ENCODE assay signal across 27 mouse cellular contexts in the genomic region with DNA sequence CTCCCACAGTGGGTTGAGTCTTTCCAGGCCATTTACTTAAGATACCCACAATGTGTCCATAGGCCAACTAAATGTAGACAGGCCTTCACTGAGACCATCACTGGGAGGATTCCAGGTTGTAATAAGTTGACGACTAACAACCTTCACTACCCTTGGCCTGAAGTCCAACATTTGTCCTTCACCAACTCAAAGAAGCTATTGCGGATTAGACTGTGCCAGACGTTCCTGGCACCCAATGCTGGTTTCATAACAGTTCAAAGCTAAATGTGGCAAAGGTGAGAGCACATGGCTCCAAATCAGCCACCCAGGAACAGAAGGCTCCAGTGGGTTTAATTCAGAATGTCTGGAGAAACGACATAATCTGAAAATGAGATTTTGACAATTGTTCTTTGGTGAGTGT. TPM values are rescaled to one million over a fixed set of nuclear protein-coding genes. Genes with fewer than 3 reads are reported as not detected.
DNase-seq lines count a peak whose midpoint lies in the region; ATAC-seq and TF ChIP-seq lines count a peak whose summit lies in the region.
"Had no signal": no experiment of that assay in that cellular context is flagged by ENCODE, and none has a peak within 500 bp of the region (broad histone marks: within the 10 kb centered on the region; RNA-seq: fewer than 3 reads in every experiment).

No protein-coding gene starts in this region.

- H3K4me3 ChIP-seq in liver, postnatal 0 days (ENCODE audit: low read depth, low read length): no peak overlapping the region
- H3K4me3 ChIP-seq in liver, embryonic 12.5 days: no peak overlapping the region
- no peak overlapping the region for H3K4me3 ChIP-seq in brown adipose tissue, adult 24 weeks (ENCODE audit: insufficient read depth, low read depth, low read length)
- H3K4me3 ChIP-seq: embryonic facial prominence, embryonic 13.5 days; forebrain, embryonic 15.5 days; hindbrain, embryonic 13.5 days; intestine, embryonic 15.5 days; layer of hippocampus, adult 2 months; limb, embryonic 13.5 days; megakaryocyte, embryonic 14.5 days; midbrain, embryonic 15.5 days; myocyte; neural tube, embryonic 15.5 days; stomach, embryonic 15.5 days had no signal

- TF ChIP-seq EP300 in liver, postnatal 0 days (IDR thresholded peaks at IDR 0.05; ENCODE audit: low read depth): peak; percentile 70

- H3K36me3 ChIP-seq in liver, postnatal 0 days (replicated peaks; ENCODE audit: insufficient read depth, low read length): no peaks in the 10 kb centered on the region
- no peaks in the 10 kb centered on the region for H3K36me3 ChIP-seq in liver, embryonic 12.5 days
- H3K36me3 ChIP-seq: embryonic facial prominence, embryonic 13.5 days; intestine, embryonic 15.5 days; midbrain, embryonic 15.5 days; neural tube, embryonic 15.5 days; stomach, embryonic 15.5 days had no signal

- peaks cover 3% of the 10 kb centered on the region for H3K4me1 ChIP-seq in liver, postnatal 0 days (ENCODE audit: insufficient read depth)
- H3K4me1 ChIP-seq in liver, embryonic 12.5 days: peaks cover 5% of the 10 kb centered on the region; the same call in 1 of the 2 replicates
- H3K4me1 ChIP-seq in brown adipose tissue, adult 24 weeks (ENCODE audit: control insufficient read depth, insufficient read depth, insufficient read length, low read length): peaks cover 2% of the 10 kb centered on the region; the same call in 1 of the 2 replicates
- H3K4me1 ChIP-seq: embryonic facial prominence, embryonic 13.5 days; hindbrain, embryonic 13.5 days; intestine, embryonic 15.5 days; midbrain, embryonic 15.5 days; neural tube, embryonic 15.5 days; stomach, embryonic 15.5 days had no signal

- H3K4me2 ChIP-seq in liver, postnatal 0 days (ENCODE audit: low read depth, low read length): no peak overlapping the region
- H3K4me2 ChIP-seq in liver, embryonic 12.5 days: no peak overlapping the region
- H3K4me2 ChIP-seq: embryonic facial prominence, embryonic 13.5 days; forebrain, embryonic 15.5 days; hindbrain, embryonic 13.5 days; intestine, embryonic 15.5 days; limb, embryonic 13.5 days; midbrain, embryonic 15.5 days; neural tube, embryonic 15.5 days; stomach, embryonic 15.5 days had no signal

- H3K9me3 ChIP-seq in liver, postnatal 0 days (ENCODE audit: low read length): no peaks in the 10 kb centered on the region
- H3K9me3 ChIP-seq in liver, embryonic 12.5 days (replicated peaks): no peaks in the 10 kb centered on the region
- H3K9me3 ChIP-seq: embryonic facial prominence, embryonic 13.5 days; forebrain, embryonic 15.5 days; hindbrain, embryonic 13.5 days; intestine, embryonic 15.5 days; limb, embryonic 13.5 days; megakaryocyte, embryonic 14.5 days; midbrain, embryonic 15.5 days; neural tube, embryonic 15.5 days; stomach, embryonic 15.5 days had no signal

- WGBS in liver, postnatal 0 days (ENCODE audit: insufficient replicate concordance): 58% methylated on average over 4 of the region's 4 CpGs
- 75% methylated on average over 4 of the region's 4 CpGs for WGBS in liver, embryonic 12.5 days (ENCODE audit: insufficient replicate concordance)

- DNase-seq in heart, postnatal 10 days: peak; percentile 23 to 33
- DNase-seq in heart, postnatal 25 days (ENCODE audit: low spot score): no peak
- peak; percentile 51 for DNase-seq in liver, postnatal 0 days
- DNase-seq in cerebellum, adult 11-12 months: no peak
- DNase-seq in ovary, postnatal 14 days (ENCODE audit: low spot score): no peak
- DNase-seq: cerebellum, adult 11 months; cerebellum, postnatal 14 days; gastrocnemius, postnatal 36 days; layer of hippocampus, postnatal 36 days; lung, postnatal 14 days; right cerebral cortex, postnatal 25 days; thymus, adult 18-20 months; thymus, postnatal 4 days had no signal

- peak overlapping the region; percentile 95 for H3K27ac ChIP-seq in liver, postnatal 0 days (ENCODE audit: low read depth)
- no peak overlapping the region for H3K27ac ChIP-seq in liver, embryonic 12.5 days
- peak overlapping the region; percentile 98 for H3K27ac ChIP-seq in brown adipose tissue, adult 24 weeks (replicated peaks; ENCODE audit: low read depth, low read length)
- H3K27ac ChIP-seq: embryonic facial prominence, embryonic 13.5 days; forebrain, embryonic 15.5 days; hindbrain, embryonic 13.5 days; intestine, embryonic 15.5 days; layer of hippocampus, adult 2 months; limb, embryonic 13.5 days; midbrain, embryonic 15.5 days; neural tube, embryonic 15.5 days; stomach, embryonic 15.5 days had no signal

- intact Hi-C loops in heart, postnatal 10 days (cut with DNase I): loop anchor here (10.0 kb wide), 1 partner anchor 248 kb away; no protein-coding TSS in a partner anchor
- intact Hi-C loops in heart, postnatal 25 days (cut with DNase I): no loop called here

- no peak overlapping the region for H3K9ac ChIP-seq in liver, postnatal 0 days (replicated peaks)
- no peak overlapping the region for H3K9ac ChIP-seq in liver, embryonic 12.5 days
- H3K9ac ChIP-seq: embryonic facial prominence, embryonic 13.5 days; forebrain, embryonic 15.5 days; hindbrain, embryonic 13.5 days; intestine, embryonic 15.5 days; limb, embryonic 13.5 days; midbrain, embryonic 15.5 days; neural tube, embryonic 15.5 days; stomach, embryonic 15.5 days had no signal

- ATAC-seq in liver, postnatal 0 days: peak; percentile 78
- ATAC-seq in liver, embryonic 12.5 days: no peak
- ATAC-seq: forebrain, embryonic 15.5 days; intestine, embryonic 15.5 days; midbrain, embryonic 15.5 days had no signal

- H3K27me3 ChIP-seq in liver, postnatal 0 days (ENCODE audit: insufficient read depth, low read length): no peaks in the 10 kb centered on the region
- H3K27me3 ChIP-seq in liver, embryonic 12.5 days (replicated peaks): no peaks in the 10 kb centered on the region
- H3K27me3 ChIP-seq: embryonic facial prominence, embryonic 13.5 days; forebrain, embryonic 15.5 days; hindbrain, embryonic 13.5 days; intestine, embryonic 15.5 days; limb, embryonic 13.5 days; megakaryocyte, embryonic 14.5 days; midbrain, embryonic 15.5 days; neural tube, embryonic 15.5 days; stomach, embryonic 15.5 days had no signal

- no peak for TF ChIP-seq CTCF in liver, postnatal 0 days (IDR thresholded peaks at IDR 0.05; ENCODE audit: low read depth)

RNA-seq across cellular contexts. Expression of a gene that starts 12.1 kb away (rescaled TPM):
- not detected for total RNA-seq in heart, postnatal 10 days (2021)
- total RNA-seq in heart, postnatal 25 days (2021): not detected
- 0.11 and 0.15 TPM in 2 replicates for polyA plus RNA-seq in liver, postnatal 0 days (2015; fragmentation: Nextera tagmentation; extraction: Ambion mirVana)
- polyA plus RNA-seq in liver, embryonic 12.5 days (2016; fragmentation: Nextera tagmentation; extraction: Ambion mirVana): 0.02 and 0.05 TPM in 2 replicates
- not detected in 2 replicates for polyA plus RNA-seq in brown adipose tissue, adult 24 weeks (2012; ENCODE audit: insufficient read depth, insufficient read length, missing spikeins)
- total RNA-seq: gastrocnemius, postnatal 36 days had no signal
- polyA plus RNA-seq: embryonic facial prominence, embryonic 13.5 days; heart, postnatal 0 days; limb, embryonic 13.5 days; myocyte; stomach, embryonic 15.5 days had no signal

RNA-seq across cellular contexts. Expression of a gene that starts 53.0 kb away (rescaled TPM):
- 10 to 100 TPM; 21.9 to 23.1 TPM for total RNA-seq in heart, postnatal 10 days (2021)
- total RNA-seq in heart, postnatal 25 days (2021): 10 to 100 TPM; 14.9 to 16.3 TPM
- 3.5 and 4.8 TPM in 2 replicates for polyA plus RNA-seq in liver, postnatal 0 days (2015; fragmentation: Nextera tagmentation; extraction: Ambion mirVana)
- polyA plus RNA-seq in liver, embryonic 12.5 days (2016; fragmentation: Nextera tagmentation; extraction: Ambion mirVana): 6.2 and 7.4 TPM in 2 replicates
- polyA plus RNA-seq in brown adipose tissue, adult 24 weeks (2012; ENCODE audit: insufficient read depth, insufficient read length, missing spikeins): 15.6 and 19.9 TPM in 2 replicates

Comparison
In these comparisons a context has a peak if more than half of its experiments do, and no peak if none do; other contexts are left out.
1. DNase-seq: peak in heart, postnatal 10 days (2 of 2) and liver, postnatal 0 days (single experiment); none in heart, postnatal 25 days (single experiment), cerebellum, adult 11-12 months (single experiment) and ovary, postnatal 14 days (single experiment).